Comparison of ENCODE assay signal across 25 mouse cellular contexts in the genomic region with DNA sequence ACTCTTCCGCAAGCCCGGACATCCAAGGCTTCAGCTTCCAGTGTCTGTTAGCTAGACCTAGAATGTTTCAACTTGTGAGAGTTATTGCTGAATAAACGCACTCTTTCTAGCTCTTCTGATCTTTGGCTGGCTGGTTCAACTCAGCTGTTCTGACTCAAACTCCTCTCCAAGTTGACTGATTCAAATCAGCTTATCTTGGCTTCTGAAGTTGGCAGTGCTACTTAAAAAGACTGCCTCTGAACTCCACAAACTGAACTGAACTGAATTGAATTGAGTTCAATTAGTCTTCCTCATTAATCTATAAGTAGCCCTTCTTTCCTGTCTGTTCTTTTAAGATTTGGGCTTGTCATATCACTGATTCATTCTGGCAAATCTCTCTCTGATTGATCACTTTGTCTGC.
"Had no signal": no experiment of that assay in that cellular context is flagged by ENCODE, and none has a peak within 500 bp of the region (broad histone marks: within the 10 kb centered on the region; RNA-seq: fewer than 3 reads in every experiment).

No protein-coding gene starts in this region.

- DNase-seq: cerebellum, adult 9-10 months; cerebellum, adult 9-11 months; cerebellum, postnatal 10 days; cerebellum, postnatal 14 days; cerebellum, postnatal 25 days; cerebellum, postnatal 36 days; embryo, embryonic 11 days; forebrain, postnatal 0 days; gastrocnemius, adult 2 months; gastrocnemius, postnatal 10 days; gastrocnemius, postnatal 14 days; gastrocnemius, postnatal 25 days; gastrocnemius, postnatal 36 days; heart, adult 11 months; heart, adult 18-20 months; heart, adult 2 months had no signal

- H3K4me1 ChIP-seq: embryonic facial prominence, embryonic 10.5 days; embryonic facial prominence, embryonic 12.5 days; embryonic facial prominence, embryonic 13.5 days; embryonic facial prominence, embryonic 15.5 days; forebrain, embryonic 10.5 days; forebrain, embryonic 12.5 days; forebrain, embryonic 13.5 days; forebrain, embryonic 15.5 days had no signal

- H3K27ac ChIP-seq: embryonic facial prominence, embryonic 10.5 days; embryonic facial prominence, embryonic 12.5 days; embryonic facial prominence, embryonic 13.5 days; embryonic facial prominence, embryonic 15.5 days; forebrain, embryonic 10.5 days; forebrain, embryonic 12.5 days; forebrain, embryonic 13.5 days; forebrain, embryonic 15.5 days; gastrocnemius, adult 2 months; heart, adult 2 months had no signal

- H3K36me3 ChIP-seq: embryonic facial prominence, embryonic 10.5 days; embryonic facial prominence, embryonic 12.5 days; embryonic facial prominence, embryonic 13.5 days; embryonic facial prominence, embryonic 15.5 days; forebrain, embryonic 10.5 days; forebrain, embryonic 12.5 days; forebrain, embryonic 15.5 days had no signal

- H3K27me3 ChIP-seq: embryonic facial prominence, embryonic 12.5 days; embryonic facial prominence, embryonic 13.5 days; embryonic facial prominence, embryonic 15.5 days; forebrain, embryonic 12.5 days; forebrain, embryonic 13.5 days; forebrain, embryonic 15.5 days had no signal

- H3K9ac ChIP-seq: embryonic facial prominence, embryonic 12.5 days; embryonic facial prominence, embryonic 13.5 days; embryonic facial prominence, embryonic 15.5 days; forebrain, embryonic 12.5 days; forebrain, embryonic 13.5 days; forebrain, embryonic 15.5 days; forebrain, postnatal 0 days had no signal

- H3K9me3 ChIP-seq: embryonic facial prominence, embryonic 10.5 days; embryonic facial prominence, embryonic 12.5 days; embryonic facial prominence, embryonic 13.5 days; embryonic facial prominence, embryonic 15.5 days; forebrain, embryonic 10.5 days; forebrain, embryonic 12.5 days; forebrain, embryonic 13.5 days; forebrain, embryonic 15.5 days had no signal

- H3K4me3 ChIP-seq: embryonic facial prominence, embryonic 10.5 days; embryonic facial prominence, embryonic 12.5 days; embryonic facial prominence, embryonic 13.5 days; embryonic facial prominence, embryonic 15.5 days; erythroblast, embryonic 14.5 days; forebrain, embryonic 10.5 days; forebrain, embryonic 12.5 days; forebrain, embryonic 13.5 days; forebrain, embryonic 15.5 days; gastrocnemius, adult 2 months; heart, adult 2 months had no signal
